Mouse (Mus musculus): Measurements from ENCODE around the gene Gm17654. TPM values are rescaled to one million over a fixed set of nuclear protein-coding genes. Genes with fewer than 3 reads are reported as not detected.
"Not testable (repeated sequence)": the region's sequence is repeated elsewhere in the genome, so short reads cannot be mapped to it uniquely, and the experiment has no call there.

Gm17654 gene
- not detected for total RNA-seq (2021)
- long read RNA-seq, experiment 1: 0 reads
- long read RNA-seq, experiment 2: 0 reads

GRCm38 (mm10) chr14:43579046-43579445 is at the start of gene Gm17654:
Gene Gm17654 (minus strand): TSS chr14:43579146.
- DNase-seq (ENCODE audit: low spot score in 2 of 2): not testable (repeated sequence)

- DNase-seq (ENCODE audit: low spot score in 2 of 2): not testable (repeated sequence)
Measured at GRCm38 (mm10) chr14:43607913-43608312, 29.0 kb upstream of the Gm17654 start, which contains the start of gene Gm10375. Gene Gm10375 (minus strand): TSS chr14:43608013.

- not testable (repeated sequence) for DNase-seq (ENCODE audit: low spot score in 2 of 2)
Measured at GRCm38 (mm10) chr14:43577969-43578368, 977 bp downstream of the Gm17654 start.

GRCm38 (mm10) chr14:43552271-43552670 is 26.7 kb downstream of the Gm17654 start:
- DNase-seq (ENCODE audit: low spot score in 2 of 2): not testable (repeated sequence)

- not testable (repeated sequence) for DNase-seq (ENCODE audit: low spot score in 2 of 2)
Measured at GRCm38 (mm10) chr14:43546281-43546680, 32.7 kb downstream of the Gm17654 start.

- DNase-seq (ENCODE audit: low spot score in 2 of 2): not testable (repeated sequence)
Measured at GRCm38 (mm10) chr14:43543276-43543675, 35.7 kb downstream of the Gm17654 start, which contains the start of gene Gm5799. Gene Gm5799 (plus strand): TSS chr14:43543576.

GRCm38 (mm10) chr14:43538144-43538543 is 40.8 kb downstream of the Gm17654 start:
- DNase-seq (ENCODE audit: low spot score in 2 of 2): not testable (repeated sequence)

- DNase-seq (ENCODE audit: low spot score in 2 of 2): peak in 1 of 2 experiments; percentile 27
Measured at GRCm38 (mm10) chr14:43532387-43532786, 46.6 kb downstream of the Gm17654 start.

- DNase-seq (ENCODE audit: low spot score in 2 of 2): not testable (repeated sequence)
Measured at GRCm38 (mm10) chr14:43532011-43532383, 46.9 kb downstream of the Gm17654 start.

GRCm38 (mm10) chr14:43531052-43532010 is 47.6 kb downstream of the Gm17654 start:
- not testable (repeated sequence) for DNase-seq (ENCODE audit: low spot score in 2 of 2)

Other genes starting within 250 kb of the Gm17654 start
- not detected for gene 1700001F09Rik, start 231.3 kb downstream of the Gm17654 start, total RNA-seq (2021)
- not detected for gene Gm8138, start 162.8 kb downstream of the Gm17654 start, total RNA-seq (2021)
- under 1 TPM in 1 of 2 experiments, not detected in 1; 0.38 TPM for gene Gm5799, start 35.6 kb downstream of the Gm17654 start, total RNA-seq (2021)
- not detected for gene Gm10375, start 28.9 kb upstream of the Gm17654 start, total RNA-seq (2021)
- gene Gm8165, start 98.1 kb upstream of the Gm17654 start, total RNA-seq (2021): not detected
- 1 to 10 TPM; 1.3 to 1.5 TPM for gene Gm7324, start 118.7 kb upstream of the Gm17654 start, total RNA-seq (2021)
- gene Gm16506, start 148.3 kb upstream of the Gm17654 start, total RNA-seq (2021): not detected
- gene Gm6526, start 168.7 kb upstream of the Gm17654 start, total RNA-seq (2021): not detected
- gene Gm8180, start 205.6 kb upstream of the Gm17654 start, total RNA-seq (2021): not detected

Data from adrenal gland, adult 18-20 months (tissue).